Mouse (Mus musculus) lung, embryonic 14.5 days (tissue): ENCODE measurements around the gene Vsx1. TPM values are rescaled to one million over a fixed set of nuclear protein-coding genes. Genes with fewer than 3 reads are reported as not detected.

Experiments
- ATAC-seq: fragments of 200-750 bp; cut with Nextera tagmentation; 2 replicates; pipeline ENCODE4 v1.8.0; 2017; ENCODE audit warnings: mild to moderate bottlenecking, moderate TSS enrichment, moderate library complexity; ENCODE audit not compliant: insufficient read depth
- DNase-seq: peaks from one replicate; pipeline ENCODE4 v3.0.0-alpha.2; 2015
- H3K27ac ChIP-seq: fragments of 300-500 bp; sonication (generic); 2 replicates; pipeline ENCODE4 v1.5.1; 2014; ENCODE audit warnings: low read depth, mild to moderate bottlenecking, moderate library complexity
- H3K27me3 ChIP-seq: fragments of 300-500 bp; sonication (generic); 2 replicates; pipeline ENCODE4 v1.6.1; 2014; ENCODE audit warnings: low read length, control low read depth; ENCODE audit not compliant: insufficient read depth
- H3K36me3 ChIP-seq: fragments of 300-500 bp; sonication (generic); 2 replicates; pipeline ENCODE4 v1.6.1; 2014; ENCODE audit warnings: control low read depth; ENCODE audit not compliant: insufficient read depth
- H3K4me1 ChIP-seq: fragments of 300-500 bp; sonication (generic); 2 replicates; pipeline ENCODE4 v1.6.1; 2014; ENCODE audit warnings: antibody characterized with exemption, control low read depth; ENCODE audit not compliant: insufficient read depth
- H3K4me2 ChIP-seq: fragments of 300-500 bp; sonication (generic); 2 replicates; pipeline ENCODE4 v1.6.1; 2014; ENCODE audit warnings: mild to moderate bottlenecking
- H3K4me3 ChIP-seq: fragments of 300-500 bp; sonication (generic); 2 replicates; pipeline ENCODE4 v1.5.1; 2014; ENCODE audit warnings: low read depth, low read length
- H3K9ac ChIP-seq: fragments of 300-500 bp; sonication (generic); 2 replicates; pipeline ENCODE4 v1.6.1; 2014
- H3K9me3 ChIP-seq: fragments of 300-500 bp; sonication (generic); 2 replicates; pipeline ENCODE4 v1.6.1; 2016; ENCODE audit warnings: low read depth, low read length, control low read depth
- CTCF ChIP-seq: IDR thresholded peaks from 2 replicates; pipeline ENCODE4 v1.5.1; 2016; ENCODE audit warnings: antibody characterized with exemption, low read depth
- WGBS: fragments of 180-500 bp; shearing (Covaris S2); extraction: QIAGEN DNeasy Blood & Tissue Kit; methylation state at CpG from one replicate; pipeline ENCODE4 v1.1.7; 2014; 5-methylcytosine and 5-hydroxymethylcytosine counted together
- polyA plus RNA-seq: library from polyadenylated mRNA; unstranded; fragments of >200 nt; fragmentation: Nextera tagmentation; extraction: Ambion mirVana; gene quantifications from 2 replicates; pipeline ENCODE4 v1.2.1, GENCODE M21; 2014

Gene Vsx1
- polyA plus RNA-seq, 1 experiment from 2014 or later: not detected

DNA sequence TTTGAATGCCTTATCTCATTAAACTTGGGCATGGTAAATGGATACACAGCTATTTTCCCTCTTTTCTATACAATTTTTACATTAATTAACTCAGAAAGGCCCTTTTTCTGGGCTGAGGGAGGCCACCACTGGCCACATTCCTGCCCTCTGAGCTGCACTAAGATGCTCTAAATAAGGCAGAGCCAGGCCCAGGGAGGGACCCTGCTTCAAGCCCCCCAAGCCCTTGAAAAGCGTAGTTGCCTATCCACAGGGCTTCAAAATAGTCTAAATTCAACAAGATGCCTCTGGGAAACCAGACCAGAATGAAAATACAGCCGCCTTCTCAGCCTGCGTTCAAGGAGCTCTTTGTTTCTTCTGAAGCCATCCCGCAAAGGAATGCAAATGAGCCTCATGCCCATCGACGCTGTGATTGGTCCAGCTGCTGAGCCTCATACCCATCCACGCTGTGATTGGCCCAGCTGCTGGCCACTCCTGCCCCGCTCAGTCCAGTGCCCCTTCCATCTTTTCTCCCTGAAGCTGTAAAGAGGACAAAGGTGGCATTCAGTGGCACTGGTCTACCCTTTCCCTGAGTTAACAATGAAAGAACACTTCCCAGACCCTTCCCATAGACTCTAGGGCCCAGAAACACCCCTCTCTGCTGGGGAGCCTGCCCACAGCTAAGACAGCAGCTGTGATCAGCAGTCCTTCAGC is 45.3 kb downstream of the Vsx1 start:
- H3K27ac ChIP-seq: no peak overlapping the region
- no peak for TF ChIP-seq CTCF
- no peak overlapping the region for H3K4me3 ChIP-seq
- H3K9ac ChIP-seq: no peak overlapping the region
- H3K27me3 ChIP-seq: no peaks in the 10 kb centered on the region
- H3K4me1 ChIP-seq: no peaks in the 10 kb centered on the region
- H3K4me2 ChIP-seq: no peak overlapping the region
- 69% methylated on average over 8 of the region's 8 CpGs for WGBS
- no peaks in the 10 kb centered on the region for H3K9me3 ChIP-seq
- DNase-seq (no peak), ATAC-seq (peak; percentile 58; the same call in 1 of the 2 replicates)
- no peaks in the 10 kb centered on the region for H3K36me3 ChIP-seq

DNA sequence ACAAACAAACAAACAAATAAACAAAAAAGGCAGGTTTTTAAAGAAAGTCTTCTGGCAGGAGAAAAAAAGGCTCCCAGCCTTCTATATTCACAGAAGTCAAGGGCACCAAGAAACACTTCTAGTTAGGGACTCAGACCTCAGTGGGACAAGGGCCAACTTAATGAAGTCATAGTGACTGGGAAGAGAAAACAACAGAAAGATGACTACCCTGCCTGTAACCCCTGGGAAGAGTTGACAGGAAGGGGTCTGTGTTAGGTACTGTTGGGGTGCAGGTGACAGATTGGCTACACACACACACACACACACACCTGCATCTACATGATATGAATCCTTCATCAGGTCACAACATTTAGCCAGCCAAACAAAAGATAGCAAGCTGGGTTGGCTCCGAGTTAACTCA is 46.0 kb downstream of the Vsx1 start:
- Histone ChIP-seq H3K4me2 (no peak overlapping the region), H3K27ac (no peak overlapping the region), H3K9me3 (no peaks in the 10 kb centered on the region), H3K36me3 (no peaks in the 10 kb centered on the region), H3K9ac (no peak overlapping the region), H3K4me3 (no peak overlapping the region), H3K4me1 (no peaks in the 10 kb centered on the region), H3K27me3 (no peaks in the 10 kb centered on the region)
- DNase-seq (no peak), ATAC-seq (no peak)
- no peak for TF ChIP-seq CTCF
- WGBS: 84% methylated on average over 1 of the region's 1 CpGs

DNA sequence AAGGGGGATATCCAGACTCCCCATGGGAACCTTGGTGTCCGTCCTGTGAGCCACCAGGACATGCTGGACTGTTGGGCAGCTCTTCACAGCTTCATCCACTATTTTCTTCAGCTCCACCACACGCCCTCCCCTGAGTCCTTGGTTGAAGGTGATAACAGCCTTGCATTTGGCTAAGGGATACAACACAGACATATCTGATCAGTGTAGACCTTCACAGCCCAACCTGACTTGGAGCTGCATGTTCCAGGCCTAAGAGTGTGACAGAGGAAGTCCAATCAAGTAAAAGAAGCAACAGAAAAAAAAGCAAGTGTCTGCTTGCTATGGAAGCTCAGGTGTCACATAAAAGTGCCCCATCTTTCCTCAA is 50.8 kb downstream of the Vsx1 start:
- Histone ChIP-seq H3K27me3 (no peaks in the 10 kb centered on the region), H3K36me3 (no peaks in the 10 kb centered on the region), H3K9ac (no peak overlapping the region), H3K4me3 (no peak overlapping the region), H3K4me2 (no peak overlapping the region), H3K4me1 (no peaks in the 10 kb centered on the region), H3K9me3 (no peaks in the 10 kb centered on the region), H3K27ac (no peak overlapping the region)
- no peak for TF ChIP-seq CTCF
- ATAC-seq (no peak), DNase-seq (no peak)
- 44% methylated on average over 2 of the region's 2 CpGs for WGBS

DNA sequence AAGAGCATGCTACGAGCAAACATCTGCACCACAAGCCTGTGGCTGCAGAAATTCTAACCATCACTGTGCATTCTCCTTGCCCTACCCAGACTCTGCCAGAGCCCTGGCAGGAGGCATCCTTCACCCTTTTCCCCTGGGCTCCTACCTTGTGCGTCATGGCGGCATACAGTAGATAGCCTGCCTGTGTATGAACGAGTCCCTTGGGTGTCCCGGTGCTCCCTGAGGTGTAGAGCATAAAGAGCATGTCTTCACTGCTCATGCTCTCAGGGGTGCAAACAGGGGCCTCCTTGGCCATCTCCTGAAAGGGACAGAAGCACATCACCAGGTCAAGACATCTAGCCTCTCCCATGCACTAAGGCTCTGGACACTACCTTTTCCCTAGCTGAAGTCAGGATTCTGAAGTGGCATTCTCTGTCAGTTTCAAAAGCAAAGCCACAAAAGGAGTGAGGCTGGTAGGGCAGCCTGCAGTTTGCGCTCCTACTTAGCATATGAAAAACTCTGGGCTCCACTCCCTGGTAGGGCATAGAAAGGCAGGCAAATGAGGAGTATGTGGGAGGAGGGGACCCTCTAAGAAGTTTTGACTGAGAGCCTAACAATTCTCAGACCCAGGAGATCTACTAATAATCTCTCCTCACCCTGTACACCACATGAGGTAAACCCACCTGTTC is 51.3 kb downstream of the Vsx1 start:
- no peak overlapping the region for H3K4me3 ChIP-seq
- H3K4me1 ChIP-seq: no peaks in the 10 kb centered on the region
- no peaks in the 10 kb centered on the region for H3K27me3 ChIP-seq
- TF ChIP-seq CTCF: no peak
- no peak overlapping the region; the same call in 1 of the 2 replicates for H3K9ac ChIP-seq
- no peaks in the 10 kb centered on the region for H3K36me3 ChIP-seq
- no peak overlapping the region for H3K27ac ChIP-seq
- no peak for DNase-seq
- H3K9me3 ChIP-seq: no peaks in the 10 kb centered on the region
- no peak overlapping the region for H3K4me2 ChIP-seq
- 71% methylated on average over 6 of the region's 6 CpGs for WGBS
- ATAC-seq: no peak

DNA sequence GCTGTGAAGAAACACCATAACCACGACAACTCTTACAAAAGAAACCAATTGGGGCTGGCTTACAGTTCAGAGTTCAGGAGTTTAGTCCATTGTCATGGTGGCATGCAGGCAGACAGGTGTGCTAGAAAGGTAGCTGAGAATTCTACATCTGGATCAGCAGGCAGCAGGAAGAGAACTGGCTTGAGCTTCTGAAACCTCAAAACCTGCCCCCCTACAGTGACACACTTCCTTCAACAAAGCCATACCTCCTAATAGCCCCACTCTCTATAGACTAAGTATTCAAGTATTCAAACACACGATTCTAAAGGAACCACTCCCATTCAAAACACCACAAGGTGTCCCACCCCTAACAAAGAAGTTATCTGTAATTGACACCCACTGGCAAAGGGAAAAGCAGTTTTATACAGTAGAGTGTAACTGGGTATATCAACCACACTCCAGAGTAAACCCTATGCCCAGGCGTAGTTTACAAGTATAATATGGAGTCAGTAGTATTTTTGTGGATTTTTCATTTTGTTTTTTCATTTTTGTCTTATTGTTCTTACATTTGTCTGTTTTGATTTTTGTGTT is 53.2 kb downstream of the Vsx1 start:
- Histone ChIP-seq H3K9ac (no peak overlapping the region), H3K4me1 (no peaks in the 10 kb centered on the region), H3K4me3 (no peak overlapping the region), H3K27me3 (no peaks in the 10 kb centered on the region), H3K36me3 (no peaks in the 10 kb centered on the region), H3K4me2 (no peak overlapping the region), H3K9me3 (no peaks in the 10 kb centered on the region), H3K27ac (no peak overlapping the region)
- no peak for TF ChIP-seq CTCF
- ATAC-seq (no peak), DNase-seq (no peak)
- 73% methylated on average over 3 of the region's 3 CpGs for WGBS

Other genes with a start within 250 kb of the Vsx1 start
- 8.0 and 8.7 TPM in 2 replicates for gene Zfp442, start 237.9 kb downstream of the Vsx1 start, polyA plus RNA-seq
- gene Zfp345, start 204.3 kb downstream of the Vsx1 start, polyA plus RNA-seq: 0.26 and 0.28 TPM in 2 replicates
- gene Cst7, start 118.9 kb downstream of the Vsx1 start, polyA plus RNA-seq: 0.32 and 0.39 TPM in 2 replicates
- gene Apmap, start 80.8 kb downstream of the Vsx1 start, polyA plus RNA-seq: 48.2 and 51.0 TPM in 2 replicates
- 5.3 and 5.9 TPM in 2 replicates for gene Acss1, start 20.9 kb downstream of the Vsx1 start, polyA plus RNA-seq
- gene Entpd6, start 59.7 kb upstream of the Vsx1 start, polyA plus RNA-seq: 32.7 and 33.7 TPM in 2 replicates
- 52.6 and 58.3 TPM in 2 replicates for gene Pygb, start 97.4 kb upstream of the Vsx1 start, polyA plus RNA-seq
- 59.2 and 67.2 TPM in 2 replicates for gene Abhd12, start 215.4 kb upstream of the Vsx1 start, polyA plus RNA-seq
- gene Gins1, start 216.0 kb upstream of the Vsx1 start, polyA plus RNA-seq: 55.4 and 58.1 TPM in 2 replicates